Mouse (Mus musculus): ENCODE results near the gene Irf6.

DNA sequence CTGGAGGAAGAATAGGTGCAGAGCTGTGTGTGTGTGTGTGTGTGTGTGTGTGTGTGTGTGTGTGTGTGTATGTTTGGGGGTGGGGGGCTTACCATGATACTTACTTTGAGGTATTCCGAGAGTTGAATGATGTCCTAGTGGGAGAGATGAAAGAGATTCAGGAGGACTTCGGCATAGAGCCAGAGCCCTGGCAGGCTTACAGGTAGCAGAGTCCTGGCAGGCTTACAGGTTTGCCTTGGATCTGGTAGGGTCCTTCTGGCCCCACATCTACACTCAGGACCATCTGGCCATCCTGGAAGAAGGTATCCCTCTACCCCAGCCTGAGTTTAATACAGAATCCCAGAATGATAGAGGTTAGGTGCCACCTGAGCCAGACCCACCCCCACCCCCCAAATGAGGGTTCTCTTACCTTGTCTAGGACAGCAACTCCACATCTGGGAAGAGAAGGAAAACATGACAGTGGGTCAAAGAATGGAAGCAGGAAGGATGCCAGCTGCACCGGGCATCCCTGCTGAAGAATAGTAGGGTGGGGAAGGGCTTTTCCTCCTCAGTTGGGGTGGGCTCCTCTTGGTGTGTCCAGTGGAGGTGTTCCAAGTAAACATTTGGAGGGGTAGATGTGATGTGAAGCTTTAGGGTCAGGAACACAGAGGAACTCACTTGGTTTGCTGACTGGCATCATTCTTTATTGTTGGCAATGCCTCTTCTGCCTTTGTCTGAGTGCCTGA is 41.7 kb downstream of the Irf6 start:
- TF ChIP-seq CTCF (IDR thresholded peaks at IDR 0.05 in 2 of 3, conservative IDR thresholded peaks at IDR 0.05 in 1 of 3; ENCODE audit: control insufficient read depth in 1 of 3, insufficient read depth in 1 of 3, low read depth in 2 of 3, low read length in 3 of 3, poor library complexity in 1 of 3, severe bottlenecking in 1 of 3), result no peak
- TF ChIP-seq GATA1 (IDR thresholded peaks at IDR 0.05; ENCODE audit: low read depth, low read length), result no peak
